Mouse (Mus musculus): ENCODE measurements around the gene Epb41l1.

The Epb41l1 gene

DNA sequence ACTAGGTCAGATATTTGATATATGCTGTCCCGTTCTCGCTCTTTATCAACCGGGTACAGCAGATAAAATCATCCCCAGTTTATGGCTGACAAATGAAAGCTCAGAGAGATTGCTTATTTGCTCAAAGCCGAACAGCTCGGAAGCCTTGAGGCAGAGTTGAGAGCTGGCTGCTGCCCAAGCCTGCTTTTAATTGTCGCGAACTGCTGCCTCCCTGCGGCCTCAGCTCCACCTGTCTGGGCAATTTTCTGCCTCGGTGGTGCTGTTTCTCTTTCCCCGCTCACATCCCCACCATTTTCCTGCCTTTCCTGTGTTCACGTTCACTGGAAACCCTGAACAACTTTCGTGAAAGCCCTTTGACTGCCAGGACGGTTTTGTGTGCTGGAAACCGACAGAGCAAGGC is 39.8 kb downstream of the Epb41l1 start:
- peak; percentile 61 for DNase-seq (ENCODE audit: low spot score)

DNA sequence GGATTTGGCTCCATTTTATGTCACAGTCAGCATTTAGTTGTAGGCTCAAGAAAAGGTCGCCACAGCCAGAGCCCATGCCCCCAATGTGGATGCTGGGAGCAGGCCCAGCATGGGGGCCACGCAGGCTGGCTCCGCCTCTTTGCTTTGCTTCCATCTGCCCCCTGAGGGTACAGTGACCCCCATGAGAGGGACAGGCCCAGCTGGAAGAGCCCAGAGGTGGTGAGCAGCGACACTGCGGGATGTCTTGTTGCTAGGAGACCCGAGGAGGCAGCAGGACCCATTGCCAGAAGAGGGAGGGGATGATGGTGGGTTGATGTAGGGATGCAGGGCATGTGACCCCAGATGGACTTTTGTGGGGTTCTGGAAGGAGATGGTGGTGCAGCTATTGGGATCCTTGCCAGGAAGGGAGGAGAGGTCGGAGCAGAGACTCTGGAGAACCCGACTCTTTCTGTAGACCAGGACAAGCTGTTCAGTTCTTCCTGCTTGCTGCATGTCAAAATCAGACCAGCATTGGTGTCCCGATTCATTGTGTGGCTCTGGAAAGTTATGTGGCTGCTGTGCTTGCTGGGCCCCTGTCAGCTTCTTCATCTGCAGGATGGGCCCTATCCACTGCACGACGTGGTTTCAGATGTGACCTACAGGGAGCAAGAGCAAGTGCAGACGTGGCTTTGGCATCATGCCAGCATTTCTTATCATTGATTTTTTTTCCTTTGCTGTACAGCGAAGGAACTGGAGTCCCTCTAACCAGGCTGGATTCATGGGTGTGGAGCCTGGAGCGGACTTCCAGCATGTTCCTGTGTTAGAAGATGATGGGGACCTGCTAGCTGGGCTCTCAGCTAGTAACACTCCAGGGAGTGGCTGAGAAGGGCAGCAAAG is 41.7 kb downstream of the Epb41l1 start:
- DNase-seq (ENCODE audit: low spot score), result no peak

DNA sequence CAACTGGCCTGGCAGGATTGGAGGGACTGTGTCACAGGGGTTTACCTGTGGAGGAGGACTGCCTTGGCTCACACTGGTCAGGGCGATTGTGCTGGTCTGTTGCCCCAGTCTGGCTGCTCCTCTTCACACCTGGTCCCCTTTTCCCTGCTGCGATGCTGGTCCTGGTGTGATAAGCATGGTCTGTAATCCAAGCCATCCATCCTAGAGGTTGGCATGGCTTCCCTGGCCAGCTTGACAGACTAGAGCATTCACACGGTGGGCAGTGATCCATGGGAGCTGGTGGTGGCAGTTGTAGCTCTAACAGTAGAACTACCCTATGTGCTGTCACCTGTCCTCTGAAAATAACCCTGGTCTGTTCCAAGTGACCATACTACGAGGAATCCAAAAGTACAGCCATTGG is 43.7 kb downstream of the Epb41l1 start:
- no peak for DNase-seq (ENCODE audit: low spot score)

DNA sequence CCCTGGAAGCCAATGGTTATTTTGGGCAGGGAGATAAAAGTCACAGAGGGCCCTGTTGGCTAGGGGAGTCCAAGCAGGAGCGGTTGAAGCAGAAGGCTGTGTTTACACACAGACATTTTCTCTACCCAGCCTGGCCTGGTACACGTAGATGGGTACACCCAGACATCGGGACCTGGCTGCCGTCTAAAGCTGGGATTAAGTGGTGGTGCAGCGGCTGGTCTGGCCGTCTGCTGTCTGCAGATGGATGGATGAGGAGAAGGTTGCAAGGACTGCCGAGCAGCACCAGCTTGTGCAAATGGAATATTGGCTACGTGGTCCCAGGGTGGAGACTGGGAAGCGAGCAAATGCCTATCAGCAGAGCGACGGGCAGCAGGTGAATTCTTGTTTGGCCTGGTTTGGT is 46.8 kb downstream of the Epb41l1 start:
- DNase-seq (ENCODE audit: low spot score), result no peak

DNA sequence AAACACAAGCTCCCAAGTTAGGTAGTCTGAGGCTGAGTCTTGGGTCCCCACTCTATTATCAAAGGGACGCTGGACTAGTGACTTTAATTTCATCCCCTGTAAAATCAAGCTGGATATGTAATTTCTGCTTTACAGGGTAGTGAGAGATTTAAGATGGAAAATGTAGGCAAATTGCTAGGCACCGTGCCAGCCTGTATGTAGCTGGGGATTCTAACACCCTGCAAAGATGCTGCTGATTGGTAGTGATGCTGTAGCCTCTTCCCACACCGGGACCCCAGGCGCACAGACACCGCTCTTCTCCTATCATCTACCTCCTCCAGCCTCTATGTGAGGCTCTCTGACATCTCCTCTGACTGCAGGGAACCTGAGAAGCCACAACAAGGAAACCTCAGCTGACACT is 48.2 kb downstream of the Epb41l1 start:
- no peak for DNase-seq (ENCODE audit: low spot score)

DNA sequence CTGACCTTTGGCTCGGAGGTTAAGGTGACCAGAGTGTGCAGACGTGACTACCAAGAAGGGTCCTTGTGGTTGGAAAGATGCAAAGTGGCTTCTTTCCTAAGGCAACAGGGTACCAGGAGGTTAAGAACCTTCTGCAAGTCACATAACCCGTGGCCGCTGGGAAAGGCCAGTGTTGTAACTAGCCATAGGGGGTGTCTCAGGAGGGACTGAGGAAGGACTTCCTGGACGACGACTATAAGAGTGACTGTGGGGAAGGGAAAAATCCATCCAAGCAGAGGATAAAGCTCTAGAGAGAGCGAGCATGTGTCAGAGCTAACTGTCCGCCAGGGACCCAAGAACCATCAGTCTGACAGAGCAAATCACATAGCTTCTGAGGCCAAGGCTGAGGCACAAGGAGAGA is 48.8 kb downstream of the Epb41l1 start:
- no peak for DNase-seq (ENCODE audit: low spot score)

DNA sequence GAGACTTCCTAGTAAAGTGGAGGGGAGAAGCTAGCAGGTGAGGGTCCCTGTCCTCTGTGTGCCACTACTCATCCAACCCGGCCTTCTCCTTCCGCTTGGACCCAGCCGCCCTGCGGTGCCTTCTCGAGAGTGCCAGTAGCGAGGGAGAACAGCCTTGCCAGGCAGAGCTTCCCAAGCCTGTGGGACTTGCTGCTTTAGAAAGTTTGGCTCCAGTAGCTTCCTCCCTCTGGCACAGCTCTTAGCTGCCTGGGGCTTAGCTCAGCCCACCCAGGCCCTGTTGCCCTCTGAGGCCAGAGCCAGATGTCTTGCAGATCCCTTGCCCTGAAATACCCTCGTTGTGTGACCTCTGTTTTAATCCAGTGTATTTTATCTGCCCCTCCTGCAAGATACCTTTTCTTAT is 50.2 kb downstream of the Epb41l1 start:
- no peak for DNase-seq (ENCODE audit: low spot score)

DNA sequence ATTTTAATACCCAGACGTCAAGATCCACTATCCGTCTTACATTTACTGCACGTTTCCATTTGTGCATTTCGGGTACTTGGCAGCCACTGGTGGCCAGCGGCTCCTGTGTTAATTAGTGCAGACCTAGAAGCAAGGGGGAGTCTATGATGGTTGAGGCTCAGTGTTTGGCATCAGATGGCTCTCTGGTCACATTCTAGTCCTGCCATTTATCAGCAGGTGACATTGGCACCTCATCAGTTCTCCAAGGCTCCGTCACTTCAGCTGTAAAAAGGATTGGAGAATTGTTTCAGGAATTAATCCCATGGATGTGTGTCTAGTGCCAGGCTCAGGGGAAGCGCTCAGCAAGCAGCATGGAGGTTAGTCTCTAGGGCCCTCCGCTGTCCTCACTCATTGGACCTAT is 51.6 kb downstream of the Epb41l1 start:
- no peak for DNase-seq (ENCODE audit: low spot score)

DNA sequence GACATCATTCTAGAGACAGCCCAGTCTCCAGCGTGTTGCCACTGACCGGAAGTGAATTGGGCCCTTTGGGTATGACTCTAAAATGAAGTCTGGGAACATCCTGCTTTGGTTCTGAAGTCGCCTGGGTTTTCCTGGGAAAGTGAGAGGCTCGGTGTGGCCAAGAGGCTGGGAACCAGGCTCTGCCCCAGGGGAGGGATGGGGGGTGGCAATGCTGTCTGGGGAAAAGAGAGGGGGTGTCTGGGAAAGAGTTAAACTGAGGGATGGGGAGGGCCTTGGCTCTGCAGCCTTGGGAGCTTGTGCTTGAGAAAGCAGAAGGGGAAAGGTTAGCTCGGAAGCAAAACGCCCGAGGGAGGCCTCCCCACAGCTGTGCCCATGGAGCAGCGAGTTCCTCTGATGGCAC is 53.0 kb downstream of the Epb41l1 start:
- no peak for DNase-seq (ENCODE audit: low spot score)

DNA sequence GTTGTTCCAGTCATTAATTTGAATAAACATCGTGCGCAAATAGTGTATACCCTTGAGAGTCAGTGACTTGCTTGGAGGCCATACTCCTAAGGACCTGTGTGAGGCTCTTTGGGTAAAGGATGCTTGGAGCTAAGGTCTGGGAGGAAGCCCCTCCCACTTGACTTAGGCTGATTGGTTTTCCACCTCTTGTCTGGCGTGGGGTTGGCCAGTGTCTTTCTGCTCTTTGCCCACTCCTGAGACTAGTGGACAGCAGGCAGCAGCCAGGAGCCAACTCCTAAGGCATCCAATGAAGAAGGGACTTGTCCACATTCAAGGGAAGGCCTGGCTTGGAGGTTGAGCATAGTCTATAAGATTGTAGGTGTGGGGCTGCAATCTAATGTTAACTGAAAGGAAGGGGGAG is 53.4 kb downstream of the Epb41l1 start:
- no peak for DNase-seq (ENCODE audit: low spot score)

DNA sequence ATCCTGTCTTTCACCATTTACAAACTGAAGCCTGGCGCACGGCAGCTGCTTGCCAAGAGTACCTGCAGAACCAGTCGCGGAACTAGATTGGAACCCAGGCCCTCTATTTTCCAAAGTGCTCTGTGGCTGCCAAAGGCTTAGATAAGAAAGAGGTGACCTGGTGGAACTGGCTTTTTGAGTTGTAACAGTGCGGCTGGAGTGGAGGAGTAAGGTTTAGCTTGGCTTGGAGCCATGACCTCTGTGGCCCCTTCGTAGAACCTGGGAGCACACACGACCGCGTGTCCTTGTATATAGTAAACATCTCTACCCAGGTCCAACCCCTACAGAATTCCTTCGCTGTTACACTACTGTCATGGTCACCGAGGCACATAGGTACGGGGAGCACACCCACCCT is 54.2 kb downstream of the Epb41l1 start:
- DNase-seq (ENCODE audit: low spot score), result peak; percentile 86

DNA sequence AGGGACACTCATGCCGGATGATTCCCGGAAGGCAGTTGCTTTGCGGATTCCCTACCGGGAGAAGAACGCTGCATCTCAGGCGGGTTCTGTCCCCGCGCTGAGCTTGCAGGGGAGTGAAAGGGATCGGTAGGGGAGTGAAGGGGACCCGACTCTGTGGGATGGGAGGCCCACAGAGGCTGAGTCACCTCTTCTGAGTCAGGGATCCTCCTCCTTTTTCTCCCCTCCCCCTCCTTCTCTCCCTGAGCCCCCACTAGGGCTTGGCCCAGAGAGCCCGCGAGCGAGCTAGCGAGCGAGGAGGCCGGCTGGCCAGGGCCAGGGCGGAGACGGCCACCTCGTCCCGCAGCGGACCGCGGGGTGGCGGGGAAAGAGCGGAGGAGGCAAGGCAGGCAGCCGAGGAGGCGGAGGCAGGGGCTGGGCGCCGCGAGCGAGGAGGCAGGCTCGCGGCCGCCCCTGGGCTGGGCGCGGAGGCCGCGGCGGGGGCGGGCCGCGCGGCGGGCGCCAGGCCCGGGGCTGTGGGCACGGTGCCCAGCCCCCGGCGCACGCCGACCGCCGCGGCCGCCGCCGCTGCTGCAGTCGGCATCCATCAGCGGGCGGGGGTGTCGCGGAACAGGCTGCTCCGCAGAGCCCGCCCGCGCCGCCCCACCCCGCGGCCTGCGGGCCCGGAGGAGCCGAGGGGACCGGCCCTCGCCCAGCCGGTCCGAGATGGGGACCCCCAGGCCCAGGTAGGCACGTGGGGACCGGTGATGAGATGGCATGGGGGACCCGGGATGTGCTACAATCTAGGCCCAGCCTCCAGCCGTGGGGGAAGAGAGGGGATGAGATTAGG is 54.8 kb downstream of the Epb41l1 start:
- DNase-seq (ENCODE audit: low spot score), result peak; percentile 37

DNA sequence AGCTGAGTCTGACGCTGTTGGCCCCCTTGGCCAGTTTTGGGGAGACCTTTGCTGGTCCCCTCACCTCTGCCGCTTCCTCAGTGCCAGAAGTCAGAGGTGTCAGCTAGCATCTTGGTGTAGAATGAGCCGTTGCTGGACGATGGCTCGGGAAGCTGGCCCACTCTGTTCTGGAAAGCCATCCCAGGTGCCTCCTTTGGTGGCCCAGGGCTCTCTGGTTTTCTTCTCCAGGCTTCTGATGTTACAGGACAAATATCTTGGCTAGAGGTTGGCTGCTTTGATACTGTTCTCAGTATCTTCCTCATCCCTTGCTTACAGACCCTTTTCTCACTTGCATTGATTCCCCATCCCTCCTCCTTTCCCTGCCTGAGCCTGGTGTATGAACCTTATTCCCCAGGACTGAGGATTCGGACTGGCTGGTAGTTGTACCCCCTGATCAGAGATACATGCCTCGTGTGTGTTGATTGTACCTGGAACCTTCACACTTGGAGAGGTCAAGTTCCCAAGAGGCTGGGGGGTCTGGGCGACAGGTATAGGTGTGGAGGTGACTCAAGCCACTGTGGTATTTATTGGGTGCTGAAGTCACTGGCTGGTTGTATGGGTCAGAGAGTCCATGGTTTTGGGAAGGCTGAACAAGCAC is 55.5 kb downstream of the Epb41l1 start:
- no peak for DNase-seq (ENCODE audit: low spot score)

DNA sequence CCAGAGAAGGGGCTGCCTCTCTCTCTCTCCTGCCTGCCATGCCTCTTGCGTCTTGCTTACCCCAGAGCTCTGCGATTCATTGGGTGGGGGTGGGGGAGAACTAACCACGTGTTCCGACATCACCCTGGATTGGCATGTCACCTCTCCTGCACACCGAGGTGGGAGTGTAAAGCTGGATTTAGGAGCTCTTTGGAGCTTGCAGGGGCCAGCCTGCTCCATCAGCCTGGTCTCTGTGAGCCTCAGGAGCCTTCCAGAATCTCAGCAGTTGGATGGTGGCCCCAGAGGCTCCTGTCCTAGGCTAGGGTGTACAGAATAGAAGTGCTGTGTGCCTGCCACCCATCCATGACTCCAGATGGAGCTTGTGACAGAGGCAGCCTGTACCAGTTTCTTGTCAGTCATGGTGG is 56.0 kb downstream of the Epb41l1 start:
- DNase-seq (ENCODE audit: low spot score), result no peak

DNA sequence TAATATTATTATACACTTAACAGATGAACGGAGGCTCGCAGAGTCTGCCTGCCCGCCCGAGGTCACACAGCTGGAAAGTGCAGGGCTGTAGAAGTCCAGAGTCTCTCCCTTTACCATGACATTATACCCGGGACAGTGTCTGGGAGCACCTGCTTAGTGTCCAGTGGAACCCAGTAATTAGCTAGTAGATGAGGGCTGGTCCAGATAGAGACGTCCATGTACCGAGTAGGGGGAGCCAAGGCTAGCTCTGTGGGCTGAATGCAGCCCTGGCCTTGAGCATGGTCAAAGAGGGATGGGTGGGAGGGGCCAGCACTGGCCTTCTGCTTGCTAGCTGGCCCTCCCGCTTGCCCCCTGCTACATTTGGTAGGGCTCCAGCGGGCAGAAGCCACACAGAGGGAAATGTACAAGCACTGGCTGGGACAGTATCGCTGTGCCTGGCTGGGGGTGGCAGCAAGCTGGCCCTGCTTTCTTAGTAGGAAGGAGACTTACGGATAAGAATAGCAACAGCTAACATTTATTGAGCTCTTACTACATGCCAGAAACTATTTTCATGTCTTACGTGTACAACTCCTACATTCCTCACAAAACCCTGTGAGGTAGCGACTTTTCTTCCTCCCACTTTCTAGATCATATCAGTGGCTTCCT is 57.5 kb downstream of the Epb41l1 start:
- DNase-seq (ENCODE audit: low spot score), result no peak

DNA sequence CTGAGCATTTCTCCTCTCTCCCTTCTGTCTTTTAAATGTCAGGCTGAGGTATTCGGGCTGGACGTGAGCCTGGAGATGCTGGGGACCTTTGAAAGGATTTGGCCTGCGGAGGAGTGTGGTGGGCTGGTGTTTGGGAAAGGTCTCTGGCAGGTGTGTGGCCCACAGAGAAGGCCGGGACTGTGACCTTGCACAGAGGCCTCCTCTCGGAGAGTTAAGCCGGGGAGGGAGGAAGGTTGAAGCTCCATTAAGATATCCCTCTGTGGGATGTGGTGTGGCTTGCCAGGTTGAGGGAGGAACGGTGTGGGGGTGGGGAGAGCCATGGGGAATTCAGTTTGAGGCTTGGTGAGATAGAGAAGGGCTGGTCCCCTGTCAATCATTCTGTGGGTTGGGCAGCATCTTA is 59.1 kb downstream of the Epb41l1 start:
- DNase-seq (ENCODE audit: low spot score), result no peak

DNA sequence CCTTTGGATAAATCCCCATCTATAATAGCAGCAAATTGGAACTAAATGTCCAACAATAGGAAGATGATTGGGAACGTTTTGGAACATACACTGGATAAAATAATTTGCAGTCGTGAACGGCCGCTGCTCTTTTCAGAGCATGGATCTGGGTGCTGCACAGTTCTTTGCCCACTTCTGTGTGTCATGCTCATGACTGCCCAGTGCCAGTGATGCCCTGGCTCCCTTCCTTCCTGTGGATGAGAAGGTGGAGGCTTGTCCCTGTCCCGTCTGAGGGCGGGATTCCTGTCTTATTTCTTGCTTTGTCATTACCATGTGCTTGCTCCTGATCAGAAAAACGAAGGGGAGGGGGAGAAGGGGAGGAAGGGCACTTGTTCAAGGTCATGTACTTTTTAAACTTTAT is 59.6 kb downstream of the Epb41l1 start:
- no peak for DNase-seq (ENCODE audit: low spot score)

DNA sequence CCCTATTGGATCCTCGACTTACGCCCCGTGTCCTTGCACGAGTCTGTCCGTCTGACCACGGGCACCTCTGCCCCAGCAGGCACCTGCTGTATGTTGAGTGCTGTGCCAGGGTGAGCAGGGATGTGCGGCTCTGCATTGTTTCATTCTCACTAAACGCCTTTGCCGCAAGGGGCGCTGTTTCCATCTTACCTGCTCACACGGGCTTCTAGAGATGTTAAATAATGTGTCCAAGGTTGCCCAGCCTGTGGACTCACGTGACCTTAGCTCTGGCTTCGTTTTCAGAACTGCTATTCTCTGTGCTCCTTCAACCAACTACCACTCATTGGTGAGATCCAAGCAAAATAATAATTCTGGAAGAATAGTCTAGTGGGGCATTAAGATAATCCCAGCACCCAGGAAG is 61.6 kb downstream of the Epb41l1 start:
- peak; percentile 65 for DNase-seq (ENCODE audit: low spot score)

DNA sequence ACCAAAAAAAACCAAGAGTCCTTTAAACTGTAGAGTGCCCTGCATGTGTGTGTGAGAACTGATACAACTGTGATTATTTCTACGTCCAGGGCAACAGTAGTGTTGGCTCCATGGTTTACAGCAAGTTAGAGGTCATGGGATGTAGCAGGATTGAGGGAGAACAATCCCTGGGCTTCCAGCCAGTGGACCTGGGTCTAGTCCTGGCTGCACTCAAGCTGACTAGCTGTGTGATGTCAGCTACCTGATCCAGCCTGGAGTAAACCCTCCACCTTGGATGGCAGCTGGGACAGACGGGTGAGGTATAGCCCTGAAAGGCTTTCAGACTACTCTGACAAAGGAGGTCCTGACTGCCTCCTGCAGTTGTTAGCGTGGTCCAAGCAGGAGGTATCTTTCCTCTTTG is 62.1 kb downstream of the Epb41l1 start:
- DNase-seq (ENCODE audit: low spot score), result no peak

DNA sequence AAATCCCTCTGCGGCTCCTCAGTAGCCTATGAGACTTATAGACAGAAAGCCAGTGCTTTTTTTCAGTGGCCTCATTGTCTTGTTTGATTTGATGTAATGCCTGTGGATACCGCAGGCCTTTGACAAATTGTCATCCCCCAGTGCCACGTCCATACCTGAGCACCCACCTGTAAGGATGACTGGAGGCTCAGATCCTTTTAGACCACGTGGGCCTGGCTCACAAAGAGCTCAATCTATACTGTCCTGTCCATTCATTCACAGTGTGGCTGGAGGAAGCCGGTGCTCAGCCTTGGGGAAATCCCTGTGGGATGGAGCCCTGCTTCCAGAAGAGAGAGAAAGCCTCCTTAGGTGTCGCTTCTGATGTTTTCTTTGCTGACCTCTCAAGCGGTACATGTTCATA is 62.5 kb downstream of the Epb41l1 start:
- DNase-seq (ENCODE audit: low spot score), result no peak

DNA sequence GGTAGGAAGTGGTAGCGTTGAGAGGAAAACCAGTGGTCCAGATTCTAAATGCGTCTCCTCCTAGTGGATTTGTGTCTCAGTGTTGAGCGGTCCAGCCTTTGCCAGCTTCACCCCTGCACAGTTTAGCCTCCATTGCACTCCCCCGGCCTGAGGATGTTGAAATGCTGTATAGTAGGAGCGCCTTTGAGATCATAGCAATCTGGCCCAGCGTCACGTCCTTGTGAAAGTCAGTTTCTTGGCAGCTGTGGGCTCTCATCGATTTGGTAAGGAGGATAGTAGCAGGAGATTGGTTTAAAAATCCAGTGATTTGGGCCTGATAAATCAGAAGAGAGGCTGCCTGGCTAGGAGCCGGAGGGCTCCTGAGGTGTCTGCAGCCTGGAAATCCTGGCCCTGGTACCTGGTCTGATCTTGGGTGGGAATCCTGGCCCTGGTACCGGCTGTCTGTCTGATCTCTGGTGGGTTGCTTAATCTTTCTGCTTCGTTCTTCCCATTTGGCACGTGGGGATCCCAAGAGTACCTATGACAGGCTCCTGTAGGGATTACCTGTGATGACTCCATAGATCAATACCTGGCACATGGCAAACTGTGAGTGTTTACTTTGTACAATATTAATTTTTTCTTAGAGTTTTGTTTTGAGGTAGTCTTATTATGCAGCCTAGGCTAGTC is 65.5 kb downstream of the Epb41l1 start:
- no peak for DNase-seq (ENCODE audit: low spot score)
